Mouse (Mus musculus): ENCODE measurements at regions not wholly inside any gene's neighbourhood (a gene's known extent, or its start where the extent isn't known, plus 50 kb on each side); places are given as distances from the start of the nearest gene placed in this dataset.

DNA sequence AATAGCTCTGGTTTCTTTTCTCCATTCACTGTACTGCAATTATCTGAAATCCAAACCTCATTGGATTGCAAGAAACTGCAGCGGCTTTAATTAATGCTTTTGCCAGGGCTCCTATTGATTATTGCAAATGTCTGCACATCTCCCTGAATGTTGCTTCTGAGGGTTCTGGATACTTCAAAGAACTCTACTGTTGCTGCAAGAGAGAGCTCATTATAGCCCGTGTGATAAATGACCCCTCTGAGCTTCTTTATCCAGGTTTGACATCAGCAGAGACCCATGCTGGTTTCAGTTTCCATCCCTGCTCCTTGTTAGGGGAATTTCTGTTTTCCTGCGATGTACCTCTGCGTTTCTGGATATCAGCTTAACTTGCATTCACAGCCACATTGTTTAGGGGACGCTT is 78.4 kb upstream of the Nav3 start:
- Histone ChIP-seq H3K27ac (ENCODE audit: low read length) (no peak overlapping the region), H3K27me3 (ENCODE audit: control insufficient read depth, insufficient read depth, low read depth, low read length) (no peaks in the 10 kb centered on the region), H3K36me3 (ENCODE audit: control insufficient read depth, insufficient read depth) (no peaks in the 10 kb centered on the region), H3K9ac (ENCODE audit: low read depth, low read length) (no peak overlapping the region), H3K4me3 (ENCODE audit: low read depth, low read length) (no peak overlapping the region), H3K9me3 (replicated peaks; ENCODE audit: control insufficient read depth, low read length) (no peaks in the 10 kb centered on the region), H3K4me1 (ENCODE audit: control insufficient read depth, low read depth, low read length) (no peaks in the 10 kb centered on the region), H3K4me2 (ENCODE audit: low read depth, low read length) (no peak overlapping the region)
- WGBS (ENCODE audit: insufficient replicate concordance), result 33% methylated on average over 5 of the region's 5 CpGs
- ATAC-seq (ENCODE audit: low read depth), result no peak

DNA sequence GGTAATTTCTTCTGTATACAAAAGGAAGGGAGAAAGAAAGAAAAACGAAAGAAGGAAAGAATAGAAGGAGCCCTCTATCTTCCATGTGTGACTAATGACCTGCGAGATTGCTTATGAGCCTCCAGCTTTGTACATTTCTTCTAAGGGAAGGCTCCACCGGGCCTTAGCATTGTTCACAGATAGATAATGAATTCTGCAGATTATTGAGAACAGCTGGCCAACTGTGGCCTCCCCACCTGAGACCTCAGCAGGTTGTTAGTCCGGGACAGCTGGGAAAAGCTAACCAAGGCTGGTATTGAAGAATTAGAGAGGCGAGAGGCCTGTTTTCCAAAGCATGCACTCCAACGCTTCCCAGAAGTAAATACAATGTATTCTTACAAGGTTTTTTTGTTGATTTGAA is 86.7 kb upstream of the Nav3 start:
- H3K36me3 ChIP-seq (ENCODE audit: control insufficient read depth, insufficient read depth), result no peaks in the 10 kb centered on the region
- no peaks in the 10 kb centered on the region for H3K9me3 ChIP-seq (replicated peaks; ENCODE audit: control insufficient read depth, low read length)
- WGBS (ENCODE audit: insufficient replicate concordance), result 53% methylated on average over 6 of the region's 6 CpGs
- H3K4me2 ChIP-seq (ENCODE audit: low read depth, low read length), result no peak overlapping the region
- H3K27ac ChIP-seq (ENCODE audit: low read length), result no peak overlapping the region
- ATAC-seq (ENCODE audit: low read depth), result no peak
- no peak overlapping the region for H3K4me3 ChIP-seq (ENCODE audit: low read depth, low read length)
- H3K27me3 ChIP-seq (ENCODE audit: control insufficient read depth, insufficient read depth, low read depth, low read length), result no peaks in the 10 kb centered on the region
- no peaks in the 10 kb centered on the region for H3K4me1 ChIP-seq (ENCODE audit: control insufficient read depth, low read depth, low read length)
- no peak overlapping the region for H3K9ac ChIP-seq (ENCODE audit: low read depth, low read length)

DNA sequence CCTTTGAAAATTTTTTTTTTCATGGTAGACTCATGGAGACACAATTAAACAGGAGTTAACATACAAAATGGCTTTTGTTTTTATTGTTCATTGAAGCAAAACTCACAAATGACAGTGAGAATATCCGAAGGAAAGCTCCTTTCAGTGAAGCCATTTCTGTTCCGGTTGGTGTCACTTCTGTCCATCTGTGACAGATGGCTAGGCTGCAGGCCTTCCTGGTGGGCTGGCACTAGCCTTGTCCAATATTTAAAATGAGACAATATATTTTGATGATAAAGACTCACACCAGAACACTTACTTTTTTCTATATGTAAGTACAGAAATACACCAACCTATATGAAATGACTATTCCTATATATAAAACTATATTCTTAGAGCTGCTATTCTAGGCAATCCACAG is 92.4 kb upstream of the Nav3 start:
- 76% methylated on average over 2 of the region's 2 CpGs for WGBS (ENCODE audit: insufficient replicate concordance)
- no peak overlapping the region for H3K4me2 ChIP-seq (ENCODE audit: low read depth, low read length)
- no peak for ATAC-seq (ENCODE audit: low read depth)

DNA sequence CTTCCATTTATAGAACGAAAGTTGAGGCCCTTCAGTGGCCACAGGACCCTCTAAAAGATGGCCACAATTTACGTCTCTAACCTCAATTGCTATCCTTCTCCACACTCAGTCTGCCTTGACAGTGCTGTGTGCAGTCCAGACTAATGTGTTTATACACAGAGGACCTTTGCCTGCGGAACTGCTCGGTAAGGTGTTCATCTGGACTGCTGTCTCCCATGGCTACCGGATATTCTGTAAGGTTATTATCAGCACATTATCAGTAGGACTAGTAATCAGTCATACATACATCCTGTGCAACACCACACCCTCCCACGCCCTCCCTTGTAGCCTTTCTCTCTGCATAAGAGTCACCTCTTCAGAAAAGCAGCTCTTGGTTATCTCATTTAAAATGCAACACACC is 98.0 kb upstream of the Nav3 start:
- Histone ChIP-seq H3K4me2 (ENCODE audit: low read depth, low read length) (no peak overlapping the region), H3K9me3 (replicated peaks; ENCODE audit: control insufficient read depth, low read length) (no peaks in the 10 kb centered on the region), H3K27me3 (ENCODE audit: control insufficient read depth, insufficient read depth, low read depth, low read length) (no peaks in the 10 kb centered on the region), H3K27ac (ENCODE audit: low read length) (no peak overlapping the region), H3K4me3 (ENCODE audit: low read depth, low read length) (no peak overlapping the region), H3K36me3 (ENCODE audit: control insufficient read depth, insufficient read depth) (no peaks in the 10 kb centered on the region), H3K9ac (ENCODE audit: low read depth, low read length) (no peak overlapping the region), H3K4me1 (ENCODE audit: control insufficient read depth, low read depth, low read length) (no peaks in the 10 kb centered on the region)
- no peak for ATAC-seq (ENCODE audit: low read depth)
- WGBS (ENCODE audit: insufficient replicate concordance), result 45% methylated on average over 6 of the region's 6 CpGs

More for the DNA sequence above, 92.4 kb upstream of the Nav3 start:
- Histone ChIP-seq H3K4me3 (ENCODE audit: low read depth, low read length) (no peak overlapping the region), H3K4me1 (ENCODE audit: control insufficient read depth, low read depth, low read length) (no peaks in the 10 kb centered on the region), H3K9ac (ENCODE audit: low read depth, low read length) (no peak overlapping the region), H3K27me3 (ENCODE audit: control insufficient read depth, insufficient read depth, low read depth, low read length) (no peaks in the 10 kb centered on the region), H3K27ac (ENCODE audit: low read length) (no peak overlapping the region), H3K36me3 (ENCODE audit: control insufficient read depth, insufficient read depth) (no peaks in the 10 kb centered on the region), H3K9me3 (replicated peaks; ENCODE audit: control insufficient read depth, low read length) (no peaks in the 10 kb centered on the region)

DNA sequence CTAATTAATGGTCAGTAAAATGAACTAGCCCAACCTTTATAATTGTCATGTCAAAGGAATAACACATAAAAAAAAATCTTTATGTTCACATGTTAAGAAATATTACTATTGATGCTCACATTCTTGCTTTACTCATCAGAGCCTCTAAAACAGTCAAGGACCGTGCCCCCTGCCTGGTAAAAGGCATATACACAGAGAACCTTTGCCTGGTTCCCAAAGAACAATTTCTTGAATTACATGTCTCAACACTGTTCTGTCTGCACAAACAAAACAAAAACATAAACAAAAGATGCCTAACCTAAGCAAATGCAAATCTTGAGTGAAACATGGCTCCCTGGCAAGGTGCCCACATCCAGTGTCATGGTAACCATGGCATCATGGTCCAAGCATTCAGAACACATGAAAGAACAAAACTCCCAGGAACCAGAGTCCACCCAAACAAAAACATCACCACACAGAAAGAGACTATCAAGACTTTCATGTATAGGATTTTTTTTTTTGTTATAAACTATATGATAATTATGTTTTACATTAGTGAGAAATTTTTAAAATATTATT is 100.4 kb upstream of the Nav3 start:
- WGBS (ENCODE audit: insufficient replicate concordance), result 55% methylated on average over 1 of the region's 1 CpGs
- Histone ChIP-seq H3K9ac (ENCODE audit: low read depth, low read length) (no peak overlapping the region), H3K4me2 (ENCODE audit: low read depth, low read length) (no peak overlapping the region), H3K4me3 (ENCODE audit: low read depth, low read length) (no peak overlapping the region), H3K9me3 (replicated peaks; ENCODE audit: control insufficient read depth, low read length) (no peaks in the 10 kb centered on the region), H3K27me3 (ENCODE audit: control insufficient read depth, insufficient read depth, low read depth, low read length) (no peaks in the 10 kb centered on the region), H3K4me1 (ENCODE audit: control insufficient read depth, low read depth, low read length) (no peaks in the 10 kb centered on the region), H3K36me3 (ENCODE audit: control insufficient read depth, insufficient read depth) (no peaks in the 10 kb centered on the region), H3K27ac (ENCODE audit: low read length) (no peak overlapping the region)
- no peak for ATAC-seq (ENCODE audit: low read depth)

DNA sequence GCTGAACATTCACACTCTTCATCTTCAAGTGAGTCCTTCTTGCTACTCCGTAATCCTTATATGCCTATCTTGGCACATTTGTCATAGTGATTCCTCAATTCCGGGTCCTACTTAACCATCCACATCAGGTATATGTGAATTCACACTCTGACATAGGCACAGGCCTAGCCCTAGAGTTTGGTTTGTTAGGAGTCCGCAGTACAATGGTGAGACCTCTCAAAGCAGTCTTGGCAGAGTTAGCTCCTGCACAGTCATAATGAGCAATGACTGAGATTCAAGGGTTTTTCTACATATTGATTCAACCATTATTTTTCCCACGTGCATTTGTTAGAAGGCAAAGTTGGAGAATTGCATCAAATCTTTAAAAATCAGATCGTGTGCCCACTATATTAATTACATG is 107.1 kb upstream of the Nav3 start:
- no peaks in the 10 kb centered on the region for H3K36me3 ChIP-seq (ENCODE audit: control insufficient read depth, insufficient read depth)
- no peak overlapping the region for H3K4me3 ChIP-seq (ENCODE audit: low read depth, low read length)
- H3K4me2 ChIP-seq (ENCODE audit: low read depth, low read length), result no peak overlapping the region
- H3K27me3 ChIP-seq (ENCODE audit: control insufficient read depth, insufficient read depth, low read depth, low read length), result no peaks in the 10 kb centered on the region
- no peak for ATAC-seq (ENCODE audit: low read depth)
- no peak overlapping the region for H3K9ac ChIP-seq (ENCODE audit: low read depth, low read length)
- no peaks in the 10 kb centered on the region for H3K9me3 ChIP-seq (replicated peaks; ENCODE audit: control insufficient read depth, low read length)
- no peak overlapping the region for H3K27ac ChIP-seq (ENCODE audit: low read length)
- 64% methylated on average over 5 of the region's 5 CpGs for WGBS (ENCODE audit: insufficient replicate concordance)
- H3K4me1 ChIP-seq (ENCODE audit: control insufficient read depth, low read depth, low read length), result no peaks in the 10 kb centered on the region

DNA sequence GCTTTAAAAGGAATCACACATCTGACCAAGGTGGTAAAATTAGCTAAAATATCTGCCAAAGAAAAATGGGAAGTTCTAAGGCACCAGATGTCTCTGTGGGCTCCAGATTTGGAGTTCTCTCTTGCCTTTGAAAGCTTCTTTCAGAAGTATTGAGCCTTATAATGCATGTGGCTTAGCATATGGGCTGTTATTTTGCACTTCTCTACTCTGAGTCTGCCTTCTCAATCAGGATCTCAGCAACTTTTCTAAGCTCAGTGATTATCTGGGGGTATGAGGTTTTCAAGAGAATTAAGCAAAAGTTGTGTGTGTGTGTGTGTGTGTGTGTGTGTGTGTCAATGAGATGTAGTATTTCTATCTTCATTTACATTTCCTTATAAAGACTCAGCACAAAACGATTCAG is 107.6 kb upstream of the Nav3 start:
- H3K27me3 ChIP-seq (ENCODE audit: control insufficient read depth, insufficient read depth, low read depth, low read length), result no peaks in the 10 kb centered on the region
- no peaks in the 10 kb centered on the region for H3K9me3 ChIP-seq (replicated peaks; ENCODE audit: control insufficient read depth, low read length)
- H3K9ac ChIP-seq (ENCODE audit: low read depth, low read length), result no peak overlapping the region
- WGBS (ENCODE audit: insufficient replicate concordance), result 38% methylated on average over 1 of the region's 1 CpGs
- no peak for ATAC-seq (ENCODE audit: low read depth)
- no peak overlapping the region for H3K27ac ChIP-seq (ENCODE audit: low read length)
- no peaks in the 10 kb centered on the region for H3K4me1 ChIP-seq (ENCODE audit: control insufficient read depth, low read depth, low read length)
- no peaks in the 10 kb centered on the region for H3K36me3 ChIP-seq (ENCODE audit: control insufficient read depth, insufficient read depth)
- H3K4me3 ChIP-seq (ENCODE audit: low read depth, low read length), result no peak overlapping the region
- H3K4me2 ChIP-seq (ENCODE audit: low read depth, low read length), result no peak overlapping the region

DNA sequence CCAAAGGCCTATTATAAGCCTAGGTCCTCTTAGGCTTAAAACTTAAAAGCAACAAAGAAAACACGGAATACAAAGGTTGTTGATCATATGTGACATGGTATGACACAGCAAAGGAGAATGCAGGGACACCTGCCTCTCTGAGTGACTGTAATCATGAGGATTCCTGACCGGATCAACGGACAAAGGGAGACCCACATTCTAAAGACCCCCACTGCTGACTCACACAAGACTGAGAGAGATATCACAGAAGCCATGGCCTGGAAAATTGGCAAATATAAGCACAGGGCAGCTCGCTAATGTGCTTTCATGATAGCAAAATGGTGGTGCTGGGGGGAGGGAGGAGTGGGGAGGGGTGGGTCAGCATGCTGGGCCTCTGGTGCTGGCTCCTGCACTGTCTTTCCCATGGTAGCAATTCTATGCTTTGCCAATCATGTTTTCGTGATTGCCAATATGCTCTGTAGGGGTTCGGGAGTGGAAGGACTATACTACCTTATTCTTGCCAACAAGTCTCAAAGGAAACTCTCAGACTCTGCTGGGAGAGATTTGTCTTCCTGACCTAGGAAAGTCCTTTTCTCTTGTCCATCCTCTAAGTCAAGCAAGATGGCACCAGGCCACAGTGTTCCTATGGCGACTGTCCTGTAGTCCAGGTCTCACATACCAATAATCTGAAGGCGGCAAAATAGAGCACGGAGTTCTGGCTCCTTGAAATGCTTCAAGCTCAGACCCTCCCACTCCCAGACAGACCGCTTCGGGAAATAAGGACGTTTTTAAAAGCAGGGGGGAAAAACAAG is 110.5 kb upstream of the Nav3 start:
- Histone ChIP-seq H3K4me1 (ENCODE audit: control insufficient read depth, low read depth, low read length) (no peaks in the 10 kb centered on the region), H3K9ac (ENCODE audit: low read depth, low read length) (no peak overlapping the region), H3K4me3 (ENCODE audit: low read depth, low read length) (no peak overlapping the region), H3K27me3 (ENCODE audit: control insufficient read depth, insufficient read depth, low read depth, low read length) (no peaks in the 10 kb centered on the region), H3K36me3 (ENCODE audit: control insufficient read depth, insufficient read depth) (no peaks in the 10 kb centered on the region), H3K4me2 (ENCODE audit: low read depth, low read length) (no peak overlapping the region), H3K9me3 (replicated peaks; ENCODE audit: control insufficient read depth, low read length) (no peaks in the 10 kb centered on the region), H3K27ac (ENCODE audit: low read length) (no peak overlapping the region)
- no peak for ATAC-seq (ENCODE audit: low read depth)
- 65% methylated on average over 12 of the region's 12 CpGs for WGBS (ENCODE audit: insufficient replicate concordance)

DNA sequence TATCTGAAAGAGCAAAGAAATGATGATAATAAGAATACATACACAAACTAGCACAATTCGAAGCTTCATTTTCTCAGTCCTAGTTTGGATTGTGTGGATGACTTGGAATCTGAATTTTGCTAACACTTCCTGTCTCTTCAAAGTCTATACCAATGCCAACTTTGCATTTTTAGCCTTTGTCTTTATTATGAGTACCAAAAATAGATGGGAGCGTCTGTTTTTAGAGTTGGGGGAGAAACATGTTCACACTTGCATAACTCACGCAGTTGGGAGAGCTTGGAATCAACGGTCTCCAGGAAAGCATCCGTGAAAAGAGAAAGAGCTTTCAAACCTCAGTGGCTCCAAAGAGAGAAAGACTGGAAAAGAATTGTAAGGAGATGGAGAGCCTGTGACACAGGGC is 114.5 kb upstream of the Nav3 start:
- no peak overlapping the region for H3K4me3 ChIP-seq (ENCODE audit: low read depth, low read length)
- H3K9me3 ChIP-seq (replicated peaks; ENCODE audit: control insufficient read depth, low read length), result no peaks in the 10 kb centered on the region
- H3K36me3 ChIP-seq (ENCODE audit: control insufficient read depth, insufficient read depth), result no peaks in the 10 kb centered on the region
- no peaks in the 10 kb centered on the region for H3K4me1 ChIP-seq (ENCODE audit: control insufficient read depth, low read depth, low read length)
- H3K4me2 ChIP-seq (ENCODE audit: low read depth, low read length), result no peak overlapping the region
- WGBS (ENCODE audit: insufficient replicate concordance), result 70% methylated on average over 5 of the region's 5 CpGs
- no peak overlapping the region for H3K27ac ChIP-seq (ENCODE audit: low read length)
- H3K9ac ChIP-seq (ENCODE audit: low read depth, low read length), result no peak overlapping the region
- H3K27me3 ChIP-seq (ENCODE audit: control insufficient read depth, insufficient read depth, low read depth, low read length), result no peaks in the 10 kb centered on the region
- ATAC-seq (ENCODE audit: low read depth), result no peak

All from liver, embryonic 16.5 days (tissue).